Mouse (Mus musculus): ENCODE data around the gene Pygb. TPM values are rescaled to one million over a fixed set of nuclear protein-coding genes. Genes with fewer than 3 reads are reported as not detected.

The Pygb gene
- 109 and 115 TPM in 2 replicates for polyA plus RNA-seq (2012; rRNA removed)

GRCm38 (mm10) chr2:150786251-150787180, at the start of gene Pygb:
Gene Pygb, plus strand, starts transcription at chr2:150786735.

GRCm38 (mm10) chr2:150748854-150749253, 37.7 kb upstream of the Pygb start, which contains the start of gene Entpd6:
Gene Entpd6, plus strand, starts transcription at chr2:150749042.

Other genes starting within 250 kb of the Pygb start
- 0.55 and 0.74 TPM in 2 replicates for gene Cst7, start 216.3 kb upstream of the Pygb start, polyA plus RNA-seq (2012; rRNA removed)
- gene Apmap, start 178.2 kb upstream of the Pygb start, polyA plus RNA-seq (2012; rRNA removed): 29.6 and 73.1 TPM in 2 replicates
- 164 and 200 TPM in 2 replicates for gene Acss1, start 118.2 kb upstream of the Pygb start, polyA plus RNA-seq (2012; rRNA removed)
- gene Vsx1, start 97.4 kb upstream of the Pygb start, polyA plus RNA-seq (2012; rRNA removed): not detected in 2 replicates
- 46.0 and 49.2 TPM in 2 replicates for gene Entpd6, start 37.7 kb upstream of the Pygb start, polyA plus RNA-seq (2012; rRNA removed)
- gene Abhd12, start 118.0 kb downstream of the Pygb start, polyA plus RNA-seq (2012; rRNA removed): 31.7 and 34.3 TPM in 2 replicates
- gene Gins1, start 118.7 kb downstream of the Pygb start, polyA plus RNA-seq (2012; rRNA removed): 1.0 and 1.5 TPM in 2 replicates

All from colon, adult 2 months (tissue).